Mouse (Mus musculus): ENCODE results near the gene Esr1. TPM values are rescaled to one million over a fixed set of nuclear protein-coding genes. Genes with fewer than 3 reads are reported as not detected.
"Not testable (repeated sequence)": the region's sequence is repeated elsewhere in the genome, so short reads cannot be mapped to it uniquely, and the experiment has no call there.

The Esr1 gene
- polyA plus RNA-seq, 1 experiment from 2014 or later = 0.25 TPM

DNA sequence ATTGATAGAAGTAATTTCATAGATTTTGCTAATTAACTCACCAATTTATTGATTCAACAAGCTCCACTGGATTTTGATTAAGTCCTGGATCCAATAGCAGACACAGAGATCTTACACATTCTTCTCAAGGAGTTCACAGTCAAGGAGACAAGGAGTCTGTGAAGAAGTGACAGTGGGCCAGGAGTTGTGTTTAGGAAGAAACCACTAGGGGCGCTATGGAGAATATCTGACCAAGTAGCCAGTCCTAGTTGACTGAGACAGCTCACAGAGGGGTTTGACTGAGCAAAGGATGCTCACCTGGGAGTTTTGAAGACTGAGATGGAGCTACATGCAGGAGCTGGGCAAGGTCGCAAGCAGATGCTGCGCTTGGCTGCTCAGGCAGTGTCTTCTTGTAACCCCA is 113.5 kb downstream of the Esr1 start:
- Histone ChIP-seq H3K36me3 (no peaks in the 10 kb centered on the region), H3K9ac (replicated peaks) (no peak overlapping the region), H3K4me3 (no peak overlapping the region), H3K4me2 (replicated peaks) (no peak overlapping the region), H3K9me3 (no peaks in the 10 kb centered on the region), H3K4me1 (no peaks in the 10 kb centered on the region), H3K27ac (replicated peaks) (no peak overlapping the region), H3K27me3 (no peaks in the 10 kb centered on the region)
- WGBS = 51% methylated on average over 3 of the region's 3 CpGs
- ATAC-seq (replicated peaks) = no peak

DNA sequence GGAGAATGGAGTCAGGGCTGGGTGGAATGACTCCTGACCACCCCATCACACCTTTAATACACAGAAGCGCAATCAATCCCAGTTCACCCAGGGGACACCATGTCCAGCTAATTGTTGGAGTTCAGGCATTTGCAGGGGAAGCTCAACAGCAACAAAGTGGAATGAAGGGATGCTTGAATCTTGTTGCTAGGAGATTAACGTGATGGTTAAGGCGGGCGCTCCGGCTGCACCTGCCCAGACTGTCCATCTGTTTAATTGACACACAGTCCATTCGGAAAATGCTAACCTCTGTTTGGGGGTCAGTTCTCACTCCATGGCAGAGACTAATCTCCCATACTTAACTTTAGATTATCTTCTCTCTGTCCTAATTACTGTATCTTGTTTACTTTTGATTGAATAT is 114.7 kb downstream of the Esr1 start:
- Histone ChIP-seq H3K27me3 (no peaks in the 10 kb centered on the region), H3K9me3 (no peaks in the 10 kb centered on the region), H3K4me1 (no peaks in the 10 kb centered on the region), H3K4me3 (no peak overlapping the region), H3K4me2 (replicated peaks) (no peak overlapping the region), H3K9ac (replicated peaks) (no peak overlapping the region), H3K36me3 (no peaks in the 10 kb centered on the region), H3K27ac (replicated peaks) (no peak overlapping the region)
- ATAC-seq (replicated peaks) = no peak
- WGBS = 56% methylated on average over 6 of the region's 6 CpGs

GRCm38 (mm10) chr10:4732328-4732727 is 120.9 kb downstream of the Esr1 start:
- no peak overlapping the region for H3K27ac ChIP-seq (replicated peaks)
- H3K27me3 ChIP-seq = no peaks in the 10 kb centered on the region
- ATAC-seq (replicated peaks) = no peak
- no peaks in the 10 kb centered on the region for H3K9me3 ChIP-seq
- no peaks in the 10 kb centered on the region for H3K36me3 ChIP-seq
- WGBS = 83% methylated on average over 2 of the region's 2 CpGs
- no peak overlapping the region for H3K4me3 ChIP-seq
- H3K4me2 ChIP-seq (replicated peaks) = no peak overlapping the region
- no peaks in the 10 kb centered on the region for H3K4me1 ChIP-seq
- H3K9ac ChIP-seq (replicated peaks) = no peak overlapping the region

DNA sequence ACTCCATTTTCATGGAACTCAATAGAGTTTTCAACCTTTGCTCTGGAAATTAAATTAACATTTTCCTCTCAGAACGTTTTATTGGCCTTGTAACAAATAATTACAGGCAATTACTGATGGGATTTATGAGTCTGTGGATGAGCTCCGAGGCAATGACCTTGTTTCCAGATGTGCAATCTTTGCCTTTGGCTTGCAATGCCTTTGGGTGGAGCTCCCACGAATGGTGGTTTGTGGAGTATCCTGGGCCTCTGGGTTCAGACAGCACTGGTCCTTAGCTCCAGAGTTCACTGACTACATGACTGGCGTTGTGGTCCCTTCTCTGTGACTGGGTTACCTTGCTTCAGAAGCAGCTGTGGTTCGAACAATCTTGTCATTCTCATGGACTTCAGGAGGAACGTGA is 122.6 kb downstream of the Esr1 start:
- Histone ChIP-seq H3K9me3 (no peaks in the 10 kb centered on the region), H3K36me3 (no peaks in the 10 kb centered on the region), H3K27me3 (no peaks in the 10 kb centered on the region), H3K4me1 (no peaks in the 10 kb centered on the region), H3K27ac (replicated peaks) (no peak overlapping the region), H3K4me3 (no peak overlapping the region), H3K4me2 (replicated peaks) (no peak overlapping the region), H3K9ac (replicated peaks) (no peak overlapping the region)
- WGBS = 76% methylated on average over 6 of the region's 6 CpGs
- ATAC-seq (replicated peaks) = no peak

DNA sequence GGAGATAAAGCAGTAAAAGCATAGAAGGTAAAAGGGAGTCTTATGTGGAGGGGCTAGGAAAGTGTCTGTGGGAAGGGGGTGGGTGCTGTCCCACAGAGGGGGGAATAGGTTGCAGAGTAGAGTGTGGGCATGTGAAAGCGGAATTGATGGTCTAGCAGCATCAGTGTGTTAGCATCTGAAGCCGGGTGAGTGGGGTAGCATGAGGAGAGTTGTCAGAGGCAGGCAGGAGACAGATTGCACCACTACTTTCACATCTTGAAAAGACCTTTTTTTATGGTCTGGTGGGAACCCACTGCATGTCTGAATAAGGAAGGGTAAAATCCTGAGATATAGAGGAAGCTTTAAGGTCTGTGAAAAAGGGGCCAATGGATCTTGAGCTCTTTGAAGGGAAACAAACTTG is 123.5 kb downstream of the Esr1 start:
- H3K4me2 ChIP-seq (replicated peaks) = no peak overlapping the region
- no peaks in the 10 kb centered on the region for H3K9me3 ChIP-seq
- ATAC-seq (replicated peaks) = no peak
- no peak overlapping the region for H3K4me3 ChIP-seq
- WGBS = 92% methylated on average over 2 of the region's 2 CpGs
- H3K27me3 ChIP-seq = no peaks in the 10 kb centered on the region
- no peaks in the 10 kb centered on the region for H3K36me3 ChIP-seq
- no peak overlapping the region for H3K9ac ChIP-seq (replicated peaks)
- H3K27ac ChIP-seq (replicated peaks) = no peak overlapping the region
- no peaks in the 10 kb centered on the region for H3K4me1 ChIP-seq

DNA sequence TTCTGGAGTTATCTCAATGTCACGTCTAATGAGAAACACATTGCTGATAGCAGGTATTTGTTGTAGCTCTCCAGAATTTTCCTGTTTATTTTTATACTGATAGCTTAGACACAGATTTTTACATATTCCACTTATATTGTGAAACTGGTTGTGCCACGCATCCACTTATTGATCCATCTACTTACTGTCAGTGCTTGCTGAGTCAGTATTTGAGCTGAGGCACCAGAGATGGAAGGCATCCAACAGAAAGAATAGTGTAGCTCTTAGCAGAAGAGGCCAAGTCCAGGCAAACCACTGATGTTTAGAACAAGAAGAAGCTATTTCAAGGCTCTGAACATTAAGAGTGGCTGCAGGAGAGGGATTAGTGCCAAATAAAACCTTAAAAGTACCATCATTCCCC is 126.9 kb downstream of the Esr1 start:
- WGBS = 93% methylated on average over 2 of the region's 2 CpGs
- Histone ChIP-seq H3K4me2 (replicated peaks) (no peak overlapping the region), H3K27ac (replicated peaks) (no peak overlapping the region), H3K4me3 (no peak overlapping the region), H3K4me1 (no peaks in the 10 kb centered on the region), H3K9me3 (no peaks in the 10 kb centered on the region), H3K9ac (replicated peaks) (no peak overlapping the region), H3K36me3 (no peaks in the 10 kb centered on the region), H3K27me3 (no peaks in the 10 kb centered on the region)
- no peak for ATAC-seq (replicated peaks)

DNA sequence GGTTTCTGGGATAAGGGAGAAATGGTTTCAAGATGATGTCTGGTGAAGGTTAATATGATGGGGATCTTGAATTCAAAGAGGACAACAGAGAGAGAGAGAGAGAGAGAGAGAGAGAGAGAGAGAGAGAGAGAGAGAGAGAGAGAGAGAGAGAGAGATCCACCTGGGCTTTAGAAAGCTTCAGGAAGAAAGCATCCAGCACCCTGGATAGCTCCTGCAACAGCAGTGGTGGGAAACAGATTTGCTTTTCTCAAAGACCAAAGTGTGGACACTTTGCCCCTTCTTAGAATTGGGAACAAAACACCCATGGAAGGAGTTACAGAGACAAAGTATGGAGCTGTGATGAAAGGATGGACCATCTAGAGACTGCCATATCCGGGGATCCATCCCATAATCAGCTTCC is 139.7 kb downstream of the Esr1 start:
- H3K4me2 ChIP-seq (replicated peaks); H3K4me3 ChIP-seq; ATAC-seq (replicated peaks); H3K27ac ChIP-seq (replicated peaks); H3K4me1 ChIP-seq; H3K9ac ChIP-seq (replicated peaks); H3K9me3 ChIP-seq; H3K27me3 ChIP-seq; H3K36me3 ChIP-seq: not testable (repeated sequence)
- 53% methylated on average over 1 of the region's 1 CpGs for WGBS

DNA sequence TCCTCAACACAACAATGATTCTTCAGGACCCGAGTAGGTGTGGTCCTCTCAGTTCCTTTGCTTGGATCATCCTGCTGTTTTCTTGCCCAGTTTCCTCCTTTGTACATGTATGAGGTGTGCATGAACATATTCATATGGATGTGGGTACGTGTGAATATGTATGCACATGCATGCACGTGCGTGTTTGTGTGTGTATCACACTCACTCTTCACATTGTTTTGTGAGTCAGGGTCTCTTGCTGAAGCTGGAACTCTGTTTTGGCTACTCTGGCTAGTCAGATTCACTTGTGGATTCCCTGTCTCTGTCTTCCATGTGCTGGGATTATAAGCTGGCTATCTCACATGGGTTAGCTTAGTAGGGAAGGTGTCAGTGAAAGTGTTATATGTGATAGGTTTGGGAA is 141.6 kb downstream of the Esr1 start:
- Histone ChIP-seq H3K4me1 (no peaks in the 10 kb centered on the region), H3K36me3 (no peaks in the 10 kb centered on the region), H3K9ac (replicated peaks) (no peak overlapping the region), H3K27ac (replicated peaks) (no peak overlapping the region), H3K27me3 (no peaks in the 10 kb centered on the region), H3K9me3 (no peaks in the 10 kb centered on the region), H3K4me2 (replicated peaks) (no peak overlapping the region), H3K4me3 (no peak overlapping the region)
- 86% methylated on average over 4 of the region's 4 CpGs for WGBS
- ATAC-seq (replicated peaks) = no peak

DNA sequence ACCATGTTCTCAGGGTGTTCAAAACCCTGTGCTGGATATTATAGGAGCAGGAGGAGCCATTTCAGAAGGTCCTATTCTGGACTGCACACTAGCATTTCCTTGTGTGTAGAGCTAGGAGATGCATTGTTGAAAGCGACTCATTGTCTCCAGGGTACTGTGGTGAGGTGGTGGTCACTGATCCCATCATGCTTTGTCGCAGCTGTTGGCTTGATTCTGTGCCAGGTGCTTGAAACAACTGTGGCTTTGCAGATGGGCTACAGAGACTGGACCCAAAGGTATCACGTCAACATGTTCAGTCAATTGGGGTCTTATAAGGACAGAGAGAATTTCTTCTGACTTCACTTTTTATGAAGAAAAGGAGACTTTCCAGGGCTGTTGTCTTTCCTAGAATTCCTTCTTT is 164.1 kb downstream of the Esr1 start:
- Histone ChIP-seq H3K4me1 (no peaks in the 10 kb centered on the region), H3K27me3 (no peaks in the 10 kb centered on the region), H3K9ac (replicated peaks) (no peak overlapping the region), H3K4me3 (no peak overlapping the region), H3K4me2 (replicated peaks) (no peak overlapping the region), H3K27ac (replicated peaks) (no peak overlapping the region), H3K9me3 (no peaks in the 10 kb centered on the region), H3K36me3 (no peaks in the 10 kb centered on the region)
- 79% methylated on average over 3 of the region's 3 CpGs for WGBS
- no peak for ATAC-seq (replicated peaks)

GRCm38 (mm10) chr10:4776007-4776713 is 164.8 kb downstream of the Esr1 start:
- no peaks in the 10 kb centered on the region for H3K36me3 ChIP-seq

DNA sequence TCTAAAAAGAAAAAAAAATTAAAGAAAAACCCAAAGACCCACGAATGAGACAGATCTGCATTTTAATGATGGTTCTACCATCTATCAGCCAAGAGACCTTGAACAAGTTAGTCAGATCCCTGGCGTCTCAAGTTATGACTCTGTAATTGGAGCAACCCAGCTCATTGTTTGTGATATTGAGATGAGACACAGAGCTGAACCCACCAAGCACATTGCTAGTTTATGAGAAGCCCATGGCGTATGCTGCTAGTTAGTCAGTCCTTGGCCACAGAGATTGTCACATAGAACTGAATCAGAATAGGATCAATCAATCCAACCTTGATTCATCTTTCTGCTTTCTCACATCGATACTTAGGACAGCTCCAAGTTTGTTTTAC is 165.3 kb downstream of the Esr1 start:
- H3K36me3 ChIP-seq = no peaks in the 10 kb centered on the region
- H3K27me3 ChIP-seq = no peaks in the 10 kb centered on the region
- no peaks in the 10 kb centered on the region for H3K9me3 ChIP-seq
- no peak overlapping the region for H3K4me2 ChIP-seq (replicated peaks)
- no peaks in the 10 kb centered on the region for H3K4me1 ChIP-seq
- 85% methylated on average over 4 of the region's 4 CpGs for WGBS
- H3K4me3 ChIP-seq = no peak overlapping the region
- no peak for ATAC-seq (replicated peaks)
- no peak overlapping the region for H3K9ac ChIP-seq (replicated peaks)
- H3K27ac ChIP-seq (replicated peaks) = no peak overlapping the region

More at GRCm38 (mm10) chr10:4776007-4776713, 164.8 kb downstream of the Esr1 start:
- WGBS = 81% methylated on average over 6 of the region's 6 CpGs
- no peak overlapping the region for H3K4me2 ChIP-seq (replicated peaks)
- H3K9me3 ChIP-seq = no peaks in the 10 kb centered on the region
- no peaks in the 10 kb centered on the region for H3K27me3 ChIP-seq
- ATAC-seq (replicated peaks) = no peak
- H3K4me3 ChIP-seq = no peak overlapping the region
- no peak overlapping the region for H3K9ac ChIP-seq (replicated peaks)
- H3K27ac ChIP-seq (replicated peaks) = no peak overlapping the region
- H3K4me1 ChIP-seq = no peaks in the 10 kb centered on the region

GRCm38 (mm10) chr10:4777996-4778395 is 166.6 kb downstream of the Esr1 start:
- no peak for ATAC-seq (replicated peaks)
- Histone ChIP-seq H3K9me3 (no peaks in the 10 kb centered on the region), H3K4me3 (no peak overlapping the region), H3K27me3 (no peaks in the 10 kb centered on the region), H3K4me2 (replicated peaks) (no peak overlapping the region), H3K9ac (replicated peaks) (no peak overlapping the region), H3K27ac (replicated peaks) (no peak overlapping the region), H3K36me3 (no peaks in the 10 kb centered on the region), H3K4me1 (no peaks in the 10 kb centered on the region)
- 66% methylated on average over 3 of the region's 3 CpGs for WGBS

GRCm38 (mm10) chr10:4780926-4781325 is 169.5 kb downstream of the Esr1 start:
- Histone ChIP-seq H3K36me3 (no peaks in the 10 kb centered on the region), H3K4me2 (replicated peaks) (no peak overlapping the region), H3K4me1 (no peaks in the 10 kb centered on the region), H3K27ac (replicated peaks) (no peak overlapping the region), H3K9me3 (no peaks in the 10 kb centered on the region), H3K9ac (replicated peaks) (no peak overlapping the region), H3K4me3 (no peak overlapping the region), H3K27me3 (no peaks in the 10 kb centered on the region)
- 75% methylated on average over 6 of the region's 6 CpGs for WGBS
- ATAC-seq (replicated peaks) = no peak
